Mouse (Mus musculus) forebrain, postnatal 0 days (tissue): ENCODE results near the gene Ccpg1os. TPM values are rescaled to one million over a fixed set of nuclear protein-coding genes. Genes with fewer than 3 reads are reported as not detected.

Experiments
- ATAC-seq: fragments of 200-750 bp; cut with Nextera tagmentation; 2 replicates; pipeline ENCODE4 v1.8.0; 2017; ENCODE audit warnings: mild to moderate bottlenecking, moderate library complexity
- DNase-seq: peaks from one replicate; pipeline ENCODE4 v3.0.0-alpha.2; 2015
- H3K27ac ChIP-seq: fragments of 300-500 bp; sonication (generic); 2 replicates; pipeline ENCODE4 v1.5.1; 2014; ENCODE audit warnings: low read depth, mild to moderate bottlenecking, antibody characterized with exemption, low read length, moderate library complexity, mixed read lengths
- H3K27me3 ChIP-seq: fragments of 300-500 bp; sonication (generic); 2 replicates; pipeline ENCODE4 v1.6.1; 2014; ENCODE audit warnings: mild to moderate bottlenecking, low read length, mixed read lengths; ENCODE audit not compliant: insufficient read depth
- H3K36me3 ChIP-seq: fragments of 300-500 bp; sonication (generic); 2 replicates; pipeline ENCODE4 v1.6.1; 2014; ENCODE audit warnings: mild to moderate bottlenecking, moderate library complexity; ENCODE audit not compliant: insufficient read depth
- H3K4me1 ChIP-seq: fragments of 300-500 bp; sonication (generic); 2 replicates; pipeline ENCODE4 v1.6.1; 2014; ENCODE audit warnings: antibody characterized with exemption; ENCODE audit not compliant: insufficient read depth
- H3K4me2 ChIP-seq: fragments of 300-500 bp; sonication (generic); 2 replicates; pipeline ENCODE4 v1.6.1; 2014; ENCODE audit warnings: low read depth, mild to moderate bottlenecking, moderate library complexity
- H3K4me3 ChIP-seq: fragments of 300-500 bp; sonication (generic); 2 replicates; pipeline ENCODE4 v1.5.1; 2014; ENCODE audit warnings: low read depth, low read length, mixed read lengths
- H3K9ac ChIP-seq: fragments of 300-500 bp; sonication (generic); 2 replicates; pipeline ENCODE4 v1.6.1; 2014; ENCODE audit warnings: mild to moderate bottlenecking
- H3K9me3 ChIP-seq: fragments of 300-500 bp; sonication (generic); 2 replicates; pipeline ENCODE4 v1.6.1; 2016; ENCODE audit warnings: low read length
- CTCF ChIP-seq: sonication (generic); IDR thresholded peaks from 2 replicates; pipeline ENCODE4 v1.5.1; 2016; ENCODE audit warnings: antibody characterized with exemption, control low read depth, low read depth
- WGBS: fragments of 180-500 bp; shearing (Covaris S2); extraction: QIAGEN DNeasy Blood & Tissue Kit; methylation state at CpG from one replicate; pipeline ENCODE4 v1.1.7; 2014; 5-methylcytosine and 5-hydroxymethylcytosine counted together
- polyA plus RNA-seq: library from polyadenylated mRNA; unstranded; fragments of >200 nt; fragmentation: Nextera tagmentation; extraction: Ambion mirVana; gene quantifications from 2 replicates; pipeline ENCODE4 v1.2.1, GENCODE M21; 2015
- total RNA-seq: library from RNA; depleted of rRNA; stranded (reverse); fragments of >200 nt; gene quantifications from 2 replicates; pipeline ENCODE4 v1.2.3, GENCODE M21; 2014

The Ccpg1os gene
- total and polyA plus RNA-seq, 2 experiments from 2014 or later: 22.7 to 26.8 TPM

DNA sequence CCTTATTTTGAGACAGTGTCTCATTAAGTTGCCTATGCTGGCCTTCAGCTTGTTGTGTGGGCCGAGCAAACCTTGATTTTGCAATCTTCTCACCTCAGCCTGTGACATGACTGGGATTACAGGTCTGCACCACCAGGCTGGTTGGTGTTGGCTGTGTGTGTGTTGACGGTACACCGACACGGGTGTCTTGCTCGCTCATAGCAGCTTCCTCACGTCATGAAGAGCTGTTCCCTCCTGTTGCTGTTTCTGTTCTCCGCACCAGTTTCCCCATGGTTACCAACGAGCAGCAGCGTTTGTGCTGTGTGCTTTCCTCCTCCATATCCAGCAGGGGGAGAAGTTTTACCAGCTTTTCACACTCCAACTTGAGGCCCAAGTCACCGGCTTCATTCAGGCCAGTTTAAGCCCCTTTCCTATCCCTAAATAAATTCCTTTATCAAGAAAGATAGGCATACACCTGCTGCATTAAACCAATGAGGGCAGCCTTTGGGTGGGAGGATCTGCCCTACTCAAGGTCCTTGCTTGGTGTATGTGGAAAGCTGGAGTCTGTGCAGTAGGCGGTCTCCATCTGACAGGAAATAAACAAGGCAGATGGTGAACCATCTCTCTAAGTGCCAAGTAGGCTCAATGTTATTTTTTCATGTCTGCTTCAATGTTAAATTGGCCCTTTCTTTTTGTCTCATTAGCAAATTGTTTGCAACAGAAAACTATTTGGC is 16.7 kb downstream of the Ccpg1os start:
- no peaks in the 10 kb centered on the region for H3K27me3 ChIP-seq
- peak; percentile 91 for DNase-seq
- no peak overlapping the region for H3K4me3 ChIP-seq
- H3K9ac ChIP-seq: no peak overlapping the region; the same call in 1 of the 2 replicates
- 22% methylated on average over 11 of the region's 11 CpGs for WGBS
- ATAC-seq: peak; percentile 96
- H3K4me1 ChIP-seq: no peaks in the 10 kb centered on the region
- H3K4me2 ChIP-seq: no peak overlapping the region
- no peaks in the 10 kb centered on the region for H3K9me3 ChIP-seq
- no peaks in the 10 kb centered on the region for H3K36me3 ChIP-seq
- H3K27ac ChIP-seq: peak overlapping the region; percentile 80
- TF ChIP-seq CTCF: peak; percentile 85

GRCm38 (mm10) chr9:72961959-72962358 is 23.2 kb downstream of the Ccpg1os start:
- Histone ChIP-seq H3K4me3 (no peak overlapping the region), H3K9me3 (no peaks in the 10 kb centered on the region), H3K9ac (no peak overlapping the region), H3K27ac (no peak overlapping the region), H3K4me2 (no peak overlapping the region), H3K36me3 (no peaks in the 10 kb centered on the region), H3K27me3 (no peaks in the 10 kb centered on the region), H3K4me1 (peaks cover 4% of the 10 kb centered on the region; the same call in 1 of the 2 replicates)
- ATAC-seq (no peak), DNase-seq (no peak)
- WGBS: 74% methylated on average over 15 of the region's 15 CpGs
- TF ChIP-seq CTCF: no peak

GRCm38 (mm10) chr9:72961346-72961745 is 23.8 kb downstream of the Ccpg1os start:
- no peak overlapping the region for H3K4me2 ChIP-seq
- peaks cover 4% of the 10 kb centered on the region; the same call in 1 of the 2 replicates for H3K4me1 ChIP-seq
- H3K27me3 ChIP-seq: no peaks in the 10 kb centered on the region
- WGBS: 78% methylated on average over 8 of the region's 8 CpGs
- no peak for TF ChIP-seq CTCF
- H3K27ac ChIP-seq: no peak overlapping the region
- H3K9me3 ChIP-seq: no peaks in the 10 kb centered on the region
- no peak overlapping the region for H3K4me3 ChIP-seq
- ATAC-seq (no peak), DNase-seq (no peak)
- no peak overlapping the region for H3K9ac ChIP-seq
- no peaks in the 10 kb centered on the region for H3K36me3 ChIP-seq

- Histone ChIP-seq H3K27me3 (no peaks in the 10 kb centered on the region), H3K4me3 (peak within 1 kb of the TSS; percentile 59), H3K9ac (peak within 1 kb of the TSS; percentile 57), H3K9me3 (no peaks in the 10 kb centered on the region), H3K4me1 (peaks cover 4% of the 10 kb centered on the region; the same call in 1 of the 2 replicates), H3K4me2 (peak within 1 kb of the TSS; percentile 69), H3K36me3 (no peaks in the 10 kb centered on the region), H3K27ac (peak within 1 kb of the TSS; percentile 54)
- WGBS: 3% methylated on average over 43 of the region's 43 CpGs
- TF ChIP-seq CTCF: peak; percentile 58
- ATAC-seq (peak; percentile 98), DNase-seq (peak; percentile 90)
Measured at GRCm38 (mm10) chr9:72958521-72959450, 26.4 kb downstream of the Ccpg1os start, which contains the start of the genes Dyx1c1 and Gm44503. Gene Dyx1c1 (plus strand): TSS chr9:72958785. Gene Gm44503 (plus strand): TSS chr9:72958852.

DNA sequence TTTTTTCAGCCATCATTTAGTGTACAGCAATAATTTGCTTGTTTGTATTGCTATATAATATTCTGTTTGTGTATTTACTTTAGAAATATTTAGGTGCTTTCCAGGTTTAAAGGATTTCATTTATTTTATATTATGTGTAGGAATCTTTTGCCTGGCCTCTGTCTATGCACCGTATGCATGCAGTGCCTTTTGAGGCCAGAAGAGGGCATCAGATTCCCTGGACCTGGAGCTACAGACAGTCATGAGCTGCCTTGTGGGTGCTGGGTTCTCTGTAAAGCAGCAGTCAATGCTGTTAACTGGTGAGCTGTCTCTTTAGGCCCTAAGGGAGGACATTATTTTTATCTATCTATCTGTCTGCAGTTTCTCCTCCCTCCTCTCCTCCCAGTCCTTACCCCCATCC is 29.6 kb downstream of the Ccpg1os start:
- 13% methylated on average over 1 of the region's 1 CpGs for WGBS
- Histone ChIP-seq H3K4me1 (peaks cover 4% of the 10 kb centered on the region; the same call in 1 of the 2 replicates), H3K36me3 (no peaks in the 10 kb centered on the region), H3K27ac (no peak overlapping the region), H3K9ac (no peak overlapping the region), H3K4me2 (no peak overlapping the region), H3K9me3 (no peaks in the 10 kb centered on the region), H3K4me3 (no peak overlapping the region), H3K27me3 (no peaks in the 10 kb centered on the region)
- DNase-seq (peak; percentile 69), ATAC-seq (peak; percentile 58)
- peak; percentile 82 for TF ChIP-seq CTCF

DNA sequence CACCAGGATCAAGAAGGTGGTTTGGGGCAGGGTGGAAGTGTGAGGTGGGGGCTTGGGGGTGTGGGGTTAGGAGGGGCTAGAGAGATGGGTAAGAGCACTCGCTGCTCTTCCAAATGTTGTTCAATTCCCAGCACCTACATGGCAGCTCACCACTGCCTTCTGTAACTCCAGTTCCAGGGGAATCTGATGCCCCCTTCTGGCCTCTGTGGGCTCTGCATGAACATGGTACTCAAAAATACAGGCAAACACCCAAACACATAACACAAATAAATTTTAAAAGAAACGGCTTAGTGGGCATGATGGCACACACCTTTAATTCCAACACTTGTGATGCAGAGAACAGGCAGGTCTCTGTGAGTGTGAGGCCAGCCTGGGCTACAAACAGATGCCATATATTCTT is 30.4 kb downstream of the Ccpg1os start:
- Histone ChIP-seq H3K27ac (no peak overlapping the region), H3K27me3 (no peaks in the 10 kb centered on the region), H3K36me3 (no peaks in the 10 kb centered on the region), H3K4me2 (no peak overlapping the region), H3K9me3 (no peaks in the 10 kb centered on the region), H3K9ac (no peak overlapping the region), H3K4me1 (peaks cover 4% of the 10 kb centered on the region; the same call in 1 of the 2 replicates), H3K4me3 (no peak overlapping the region)
- WGBS: 56% methylated on average over 2 of the region's 2 CpGs
- no peak for DNase-seq
- peak; percentile 32; the same call in 1 of the 2 replicates for TF ChIP-seq CTCF
- no peak for ATAC-seq
